Mouse (Mus musculus) MEL (cell line): ENCODE data around the gene Sh3gl2. TPM values are rescaled to one million over a fixed set of nuclear protein-coding genes. Genes with fewer than 3 reads are reported as not detected.

Experiments used
- DNase-seq: peaks from one replicate; pipeline ENCODE4 v3.0.0; 2011; ENCODE audit warnings: low read depth, low spot score
- H3K27ac ChIP-seq: 2 replicates; pipeline ENCODE4 v1.5.1; 2012; ENCODE audit warnings: low read depth, mild to moderate bottlenecking, control low read depth, low read length, moderate library complexity; ENCODE audit not compliant: control insufficient read depth
- H3K27me3 ChIP-seq, 2 experiments: fragments of 150-350 bp in 1 of 2; sonication (generic) in 1 of 2; 2 replicates each; pipeline ENCODE4 v1.6.1; 2012; ENCODE audit warnings: low read length in 2 of 2, mild to moderate bottlenecking in 2 of 2, improper control_type of control experiment in 1 of 2, moderate library complexity in 1 of 2; ENCODE audit not compliant: insufficient read depth in 2 of 2, control insufficient read depth in 1 of 2
- H3K36me3 ChIP-seq, 2 experiments: 2 replicates each; pipeline ENCODE4 v1.6.1; 2012 to 2014; ENCODE audit warnings: low read length in 2 of 2, improper control_type of control experiment in 1 of 2, inconsistent platforms in 1 of 2, mild to moderate bottlenecking in 1 of 2; ENCODE audit not compliant: insufficient read depth in 2 of 2, control insufficient read depth in 1 of 2
- H3K4me1 ChIP-seq, 2 experiments: fragments of 150-350 bp in 1 of 2; sonication (generic) in 1 of 2; 2 replicates each; pipeline ENCODE4 v1.6.1; 2012; ENCODE audit warnings: low read length in 2 of 2, improper control_type of control experiment in 1 of 2, mild to moderate bottlenecking in 1 of 2; ENCODE audit not compliant: insufficient read depth in 2 of 2, control insufficient read depth in 1 of 2
- H3K4me3 ChIP-seq, 2 experiments: fragments of 150-350 bp in 1 of 2; sonication (generic) in 1 of 2; 2 replicates each; pipeline ENCODE4 v1.5.1; 2012; ENCODE audit warnings: low read depth in 2 of 2, low read length in 2 of 2, mild to moderate bottlenecking in 2 of 2, moderate library complexity in 2 of 2, control low read depth in 1 of 2, improper control_type of control experiment in 1 of 2; ENCODE audit not compliant: control insufficient read depth in 1 of 2, insufficient read depth in 1 of 2
- H3K79me2 ChIP-seq: 2 replicates; pipeline ENCODE4 v1.6.1; 2012; ENCODE audit warnings: mild to moderate bottlenecking, low read length, moderate library complexity; ENCODE audit not compliant: control insufficient read depth, poor library complexity, insufficient read depth
- H3K9ac ChIP-seq: 2 replicates; pipeline ENCODE4 v1.6.1; 2012; ENCODE audit warnings: low read depth, mild to moderate bottlenecking, control low read depth, low read length, moderate library complexity; ENCODE audit not compliant: control insufficient read depth, poor library complexity, severe bottlenecking
- H3K9me3 ChIP-seq: fragments of 150-350 bp; sonication (generic); replicated peaks from 2 replicates; pipeline ENCODE4 v1.6.1; 2012; ENCODE audit warnings: mild to moderate bottlenecking, low read length, improper control_type of control experiment, moderate library complexity; ENCODE audit not compliant: insufficient read depth
- BHLHE40 ChIP-seq: IDR thresholded peaks from 2 replicates; pipeline ENCODE4 v1.6.1; 2012; ENCODE audit warnings: low read depth, mild to moderate bottlenecking, inconsistent platforms, low read length, improper control_type of control experiment, borderline replicate concordance
- CHD1 ChIP-seq: IDR thresholded peaks from 2 replicates; pipeline ENCODE4 v1.6.1; 2012; ENCODE audit warnings: low read depth, mild to moderate bottlenecking, inconsistent platforms, low read length, improper control_type of control experiment
- CTCF ChIP-seq, 3 experiments: IDR thresholded peaks in 2 of 3; conservative IDR thresholded peaks in 1 of 3; 2 replicates each; pipeline ENCODE4 v1.5.1; 2011 to 2012; ENCODE audit warnings: low read length in 3 of 3, low read depth in 2 of 3, mild to moderate bottlenecking in 2 of 3, improper control_type of control experiment in 1 of 3, inconsistent platforms in 1 of 3, mixed read lengths in 1 of 3, moderate library complexity in 1 of 3; ENCODE audit not compliant: control insufficient read depth in 1 of 3, insufficient read depth in 1 of 3, poor library complexity in 1 of 3, severe bottlenecking in 1 of 3
- ELF1 ChIP-seq: IDR thresholded peaks from 2 replicates; pipeline ENCODE4 v1.6.1; 2014; ENCODE audit warnings: low read depth, mild to moderate bottlenecking, inconsistent platforms, low read length, improper control_type of control experiment, moderate library complexity
- EP300 ChIP-seq, 2 experiments: IDR thresholded peaks; 2 replicates each; pipeline ENCODE4 v1.6.1; 2011; ENCODE audit warnings: improper control_type of control experiment in 2 of 2, low read length in 2 of 2, low read depth in 1 of 2, mild to moderate bottlenecking in 1 of 2
- HCFC1 ChIP-seq: IDR thresholded peaks from 2 replicates; pipeline ENCODE4 v1.6.1; 2012; ENCODE audit warnings: low read depth, mild to moderate bottlenecking, inconsistent platforms, low read length, improper control_type of control experiment, moderate library complexity
- JUND ChIP-seq: IDR thresholded peaks from 2 replicates; pipeline ENCODE4 v1.6.1; 2011; ENCODE audit warnings: low read depth, mild to moderate bottlenecking, improper control_type of control experiment, low read length
- KAT2A ChIP-seq: conservative IDR thresholded peaks from 2 replicates; pipeline ENCODE4 v1.6.1; 2012; ENCODE audit warnings: low read depth, low read length, improper control_type of control experiment, inconsistent platforms
- MEF2A ChIP-seq: IDR thresholded peaks from 2 replicates; pipeline ENCODE4 v1.6.1; 2014; ENCODE audit warnings: low read depth, mild to moderate bottlenecking, inconsistent platforms, low read length, improper control_type of control experiment; ENCODE audit not compliant: poor library complexity, insufficient replicate concordance, severe bottlenecking; ENCODE audit errors: extremely low read depth
- MYB ChIP-seq: IDR thresholded peaks from 2 replicates; pipeline ENCODE4 v1.6.1; 2011; ENCODE audit warnings: mild to moderate bottlenecking, low read depth, low read length, improper control_type of control experiment
- MYC ChIP-seq: IDR thresholded peaks from 2 replicates; pipeline ENCODE4 v1.6.1; 2011; ENCODE audit warnings: low read depth, mild to moderate bottlenecking, low read length, improper control_type of control experiment, moderate library complexity
- POLR2AphosphoS2 ChIP-seq: IDR thresholded peaks from 2 replicates; pipeline ENCODE4 v1.6.1; 2011; ENCODE audit warnings: low read length, improper control_type of control experiment
- RAD21 ChIP-seq: IDR thresholded peaks from 2 replicates; pipeline ENCODE4 v1.6.1; 2011; ENCODE audit warnings: mild to moderate bottlenecking, low read depth, low read length, improper control_type of control experiment
- RCOR1 ChIP-seq: IDR thresholded peaks from 2 replicates; pipeline ENCODE4 v1.6.1; 2012; ENCODE audit warnings: low read depth, mild to moderate bottlenecking, inconsistent platforms, low read length, improper control_type of control experiment
- SIN3A ChIP-seq: IDR thresholded peaks from 2 replicates; pipeline ENCODE4 v1.6.1; 2012; ENCODE audit warnings: low read length, improper control_type of control experiment, inconsistent platforms
- TBP ChIP-seq: IDR thresholded peaks from 2 replicates; pipeline ENCODE4 v1.8.0; 2011; ENCODE audit warnings: low read depth, low read length, improper control_type of control experiment
- TCF12 ChIP-seq: IDR thresholded peaks from 2 replicates; pipeline ENCODE4 v1.6.1; 2014; ENCODE audit warnings: low read depth, mild to moderate bottlenecking, inconsistent platforms, low read length, improper control_type of control experiment, moderate library complexity
- USF2 ChIP-seq, 2 experiments: IDR thresholded peaks; 2 replicates each; pipeline ENCODE4 v1.6.1; 2011 to 2012; ENCODE audit warnings: improper control_type of control experiment in 2 of 2, low read length in 2 of 2, borderline replicate concordance in 1 of 2, inconsistent platforms in 1 of 2, low read depth in 1 of 2, mild to moderate bottlenecking in 1 of 2; ENCODE audit not compliant: insufficient read depth in 1 of 2
- ZMIZ1 ChIP-seq: IDR thresholded peaks from 2 replicates; pipeline ENCODE4 v1.6.1; 2012; ENCODE audit warnings: low read depth, mild to moderate bottlenecking, inconsistent platforms, low read length, improper control_type of control experiment, moderate library complexity
- polyA plus RNA-seq, 2 experiments: library from polyadenylated mRNA; stranded (reverse) in 1 of 2; unstranded in 1 of 2; fragments of >175 nt in 1 of 2; fragments of >200 nt in 1 of 2; gene quantifications; 2 replicates each; pipeline versions ENCODE4 v1.2.1 to v1.2.4; 2012; ENCODE audit warnings: low replicate concordance in 2 of 2, low read depth in 1 of 2; ENCODE audit not compliant: insufficient read length in 2 of 2, insufficient read depth in 1 of 2, missing spikeins in 1 of 2
- total RNA-seq: library from RNA; depleted of rRNA; stranded (reverse); fragments of 300-350 nt; gene quantifications from 2 replicates; pipeline ENCODE4 v1.2.3, GENCODE M21; 2012

The Sh3gl2 gene
- total and polyA plus RNA-seq, 3 experiments: not detected

GRCm38 (mm10) chr4:85526966-85527566 lies 322.1 kb downstream of the Sh3gl2 start:
- Histone ChIP-seq H3K36me3 (no peaks in the 10 kb centered on the region), H3K27ac (no peak overlapping the region), H3K4me1 (no peaks in the 10 kb centered on the region), H3K9me3 (no peaks in the 10 kb centered on the region), H3K9ac (no peak overlapping the region), H3K27me3 (no peaks in the 10 kb centered on the region), H3K4me3 (no peak overlapping the region), H3K79me2 (no peaks in the 10 kb centered on the region)
- no peak for TF ChIP-seq MYC
- TF ChIP-seq TCF12: no peak
- no peak for TF ChIP-seq USF2 (IDR thresholded peaks at IDR 0.05; ENCODE audit: borderline replicate concordance in 1 of 2, insufficient read depth in 1 of 2, low read depth in 1 of 2, low read length in 2 of 2)
- no peak for TF ChIP-seq CHD1
- no peak for TF ChIP-seq KAT2A
- no peak for TF ChIP-seq JUND
- no peak for TF ChIP-seq ELF1
- TF ChIP-seq CTCF (IDR thresholded peaks at IDR 0.05 in 2 of 3, conservative IDR thresholded peaks at IDR 0.05 in 1 of 3; ENCODE audit: control insufficient read depth in 1 of 3, insufficient read depth in 1 of 3, low read depth in 2 of 3, low read length in 3 of 3, poor library complexity in 1 of 3, severe bottlenecking in 1 of 3): no peak
- no peak for TF ChIP-seq HCFC1
- DNase-seq: no peak

GRCm38 (mm10) chr4:85529852-85530251 lies 324.9 kb downstream of the Sh3gl2 start:
- Histone ChIP-seq H3K36me3 (no peaks in the 10 kb centered on the region), H3K9ac (no peak overlapping the region), H3K4me1 (no peaks in the 10 kb centered on the region), H3K27me3 (no peaks in the 10 kb centered on the region), H3K79me2 (no peaks in the 10 kb centered on the region), H3K4me3 (no peak overlapping the region), H3K27ac (no peak overlapping the region), H3K9me3 (no peaks in the 10 kb centered on the region)
- TF ChIP-seq RAD21 (no peak), RCOR1 (no peak), MEF2A (no peak), HCFC1 (no peak), CHD1 (no peak), MYC (no peak), POLR2AphosphoS2 (no peak), ZMIZ1 (no peak), SIN3A (no peak), BHLHE40 (no peak), EP300 (IDR thresholded peaks at IDR 0.05; ENCODE audit: low read depth in 1 of 2, low read length in 2 of 2) (no peak), TBP (no peak), MYB (no peak), USF2 (IDR thresholded peaks at IDR 0.05; ENCODE audit: borderline replicate concordance in 1 of 2, insufficient read depth in 1 of 2, low read depth in 1 of 2, low read length in 2 of 2) (no peak), TCF12 (no peak)
- DNase-seq: no peak
